Mouse (Mus musculus) limb, embryonic 14.5 days (tissue): ENCODE data around the gene Zcchc13. TPM values are rescaled to one million over a fixed set of nuclear protein-coding genes. Genes with fewer than 3 reads are reported as not detected.

Experiments used
- ATAC-seq: fragments of 200-750 bp; cut with Nextera tagmentation; 2 replicates; pipeline ENCODE4 v1.8.0; 2017; ENCODE audit warnings: low read depth, moderate number of reproducible peaks, moderate TSS enrichment; ENCODE audit not compliant: low FRiP score
- DNase-seq: peaks from one replicate; pipeline ENCODE4 v3.0.0-alpha.2; 2015; ENCODE audit warnings: low spot score
- H3K27ac ChIP-seq: fragments of 300-500 bp; sonication (generic); replicated peaks from 2 replicates; pipeline ENCODE4 v1.5.1; 2014; ENCODE audit warnings: low read depth, mild to moderate bottlenecking, low read length, moderate library complexity, mixed read lengths
- H3K27me3 ChIP-seq: fragments of 300-500 bp; sonication (generic); 2 replicates; pipeline ENCODE4 v1.6.1; 2014; ENCODE audit warnings: low read length, mixed read lengths; ENCODE audit not compliant: control insufficient read depth, insufficient read depth
- H3K36me3 ChIP-seq: fragments of 300-500 bp; sonication (generic); 2 replicates; pipeline ENCODE4 v1.6.1; 2014; ENCODE audit warnings: mild to moderate bottlenecking, low read length, moderate library complexity, mixed read lengths; ENCODE audit not compliant: control insufficient read depth, insufficient read depth
- H3K4me1 ChIP-seq: fragments of 300-500 bp; sonication (generic); 2 replicates; pipeline ENCODE4 v1.6.1; 2014; ENCODE audit warnings: antibody characterized with exemption, low read length, mixed read lengths; ENCODE audit not compliant: control insufficient read depth, insufficient read depth
- H3K4me2 ChIP-seq: fragments of 300-500 bp; sonication (generic); replicated peaks from 2 replicates; pipeline ENCODE4 v1.6.1; 2014; ENCODE audit warnings: low read depth, mild to moderate bottlenecking, low read length, moderate library complexity; ENCODE audit not compliant: severe bottlenecking
- H3K4me3 ChIP-seq: fragments of 300-500 bp; sonication (generic); replicated peaks from 2 replicates; pipeline ENCODE4 v1.5.1; 2014; ENCODE audit warnings: low read length
- H3K9ac ChIP-seq: fragments of 300-500 bp; sonication (generic); 2 replicates; pipeline ENCODE4 v1.6.1; 2014; ENCODE audit warnings: mild to moderate bottlenecking, low read depth, low read length, moderate library complexity; ENCODE audit not compliant: severe bottlenecking
- H3K9me3 ChIP-seq: fragments of 300-500 bp; sonication (generic); 2 replicates; pipeline ENCODE4 v1.6.1; 2016; ENCODE audit warnings: low read length; ENCODE audit not compliant: control insufficient read depth
- POLR2A ChIP-seq: fragments of 200-500 bp; IDR thresholded peaks from 2 replicates; pipeline ENCODE4 v1.8.0; 2012; ENCODE audit warnings: inconsistent platforms, mild to moderate bottlenecking, moderate library complexity, borderline replicate concordance; ENCODE audit not compliant: insufficient read depth, insufficient read length; ENCODE audit errors: extremely low read depth
- WGBS: fragments of 180-500 bp; shearing (Covaris S2); extraction: QIAGEN DNeasy Blood & Tissue Kit; methylation state at CpG from one replicate; pipeline ENCODE4 v1.1.7; 2014; 5-methylcytosine and 5-hydroxymethylcytosine counted together
- polyA plus RNA-seq, 2 experiments: library from polyadenylated mRNA; depleted of rRNA in 1 of 2; stranded (reverse) in 1 of 2; unstranded in 1 of 2; fragments of >200 nt; fragmentation: Nextera tagmentation in 1 of 2; extraction: Ambion mirVana in 1 of 2; gene quantifications; 2 replicates each; pipeline versions ENCODE4 v1.2.1 to v1.2.3; 2012 to 2014

The Zcchc13 gene
- polyA plus RNA-seq, 2 experiments, result not detected

GRCm38 (mm10) chrX:103616536-103617404 is 13.6 kb upstream of the Zcchc13 start:
- DNase-seq (peak; percentile 87), ATAC-seq (peak; percentile 93)
- Histone ChIP-seq H3K9ac (peak overlapping the region; percentile 58), H3K9me3 (no peaks in the 10 kb centered on the region), H3K27me3 (no peaks in the 10 kb centered on the region), H3K27ac (peak overlapping the region; percentile 92), H3K4me3 (peak overlapping the region; percentile 46), H3K4me2 (peak overlapping the region; percentile 62), H3K4me1 (peaks cover 2% of the 10 kb centered on the region; the same call in 1 of the 2 replicates), H3K36me3 (peaks cover 13% of the 10 kb centered on the region)
- WGBS, result under 1% methylated on average over 30 of the region's 50 CpGs
- TF ChIP-seq POLR2A, result peak; percentile 48; the same call in 1 of the 2 replicates

DNA sequence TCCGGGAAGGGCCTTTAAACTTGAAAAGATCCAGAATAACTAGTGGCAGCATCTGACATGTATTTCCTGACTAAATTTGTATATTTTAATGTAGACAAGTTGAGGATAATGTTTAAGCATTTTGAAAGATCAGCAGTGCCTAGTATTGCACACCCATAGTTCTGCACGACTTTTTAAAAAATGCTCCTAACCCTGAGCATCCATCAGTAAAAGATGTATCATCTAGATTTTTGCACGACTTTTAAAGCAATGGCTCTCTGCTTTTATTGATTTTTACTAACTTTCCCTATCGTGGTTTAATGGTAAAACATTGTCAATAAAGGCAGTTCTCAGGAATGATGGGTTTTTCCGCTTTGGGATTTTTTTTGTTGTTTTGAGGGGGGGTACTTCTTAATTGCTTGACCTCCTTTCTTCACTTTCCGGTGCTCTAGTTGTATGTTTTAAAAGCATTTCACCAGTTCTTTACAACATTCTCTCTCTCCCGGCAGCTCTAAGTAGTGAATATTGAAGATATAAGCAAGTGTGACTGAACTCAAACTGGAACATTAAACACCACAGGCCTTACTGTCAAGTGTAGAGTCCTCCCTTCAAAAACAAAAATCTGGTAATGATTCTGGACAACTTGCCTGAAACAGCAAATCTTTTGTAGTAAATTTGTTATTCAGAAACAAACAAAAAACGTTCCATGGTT is 12.8 kb upstream of the Zcchc13 start:
- peak overlapping the region; percentile 62 for H3K4me2 ChIP-seq
- ATAC-seq (no peak), DNase-seq (no peak)
- no peak for TF ChIP-seq POLR2A
- H3K27ac ChIP-seq, result peak overlapping the region; percentile 92
- WGBS, result 18% methylated on average over 8 of the region's 8 CpGs
- H3K36me3 ChIP-seq, result peaks cover 13% of the 10 kb centered on the region
- no peaks in the 10 kb centered on the region for H3K27me3 ChIP-seq
- H3K4me1 ChIP-seq, result peaks cover 2% of the 10 kb centered on the region; the same call in 1 of the 2 replicates
- H3K9me3 ChIP-seq, result no peaks in the 10 kb centered on the region
- H3K9ac ChIP-seq, result peak overlapping the region; percentile 58
- peak overlapping the region; percentile 46 for H3K4me3 ChIP-seq

DNA sequence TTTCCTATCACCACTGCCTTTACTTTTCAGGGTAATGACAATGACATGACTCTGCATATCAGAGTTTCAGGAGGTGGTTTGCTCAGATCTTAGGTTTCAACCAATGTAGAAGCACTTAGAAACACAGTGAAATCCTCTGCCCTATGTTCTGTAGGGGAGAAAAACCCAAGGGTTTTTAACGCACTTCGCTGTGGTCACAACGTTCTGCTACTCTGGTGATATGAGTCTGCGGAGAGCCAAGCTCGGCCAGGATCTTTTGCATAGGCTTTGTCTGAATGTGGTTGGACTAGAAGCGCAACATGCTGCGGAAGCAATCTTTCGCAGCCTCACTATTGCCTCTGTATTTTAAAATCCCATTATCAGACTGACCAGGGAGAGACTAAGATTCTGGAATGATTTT is 8.6 kb upstream of the Zcchc13 start:
- TF ChIP-seq POLR2A, result no peak
- ATAC-seq (peak; percentile 2; the same call in 1 of the 2 replicates), DNase-seq (no peak)
- Histone ChIP-seq H3K9ac (peak overlapping the region; percentile 71), H3K9me3 (no peaks in the 10 kb centered on the region), H3K36me3 (no peaks in the 10 kb centered on the region), H3K27me3 (no peaks in the 10 kb centered on the region), H3K4me1 (no peaks in the 10 kb centered on the region), H3K27ac (peak overlapping the region; percentile 93), H3K4me2 (peak overlapping the region; percentile 76), H3K4me3 (peak overlapping the region; percentile 43)
- WGBS, result 6% methylated on average over 8 of the region's 8 CpGs

DNA sequence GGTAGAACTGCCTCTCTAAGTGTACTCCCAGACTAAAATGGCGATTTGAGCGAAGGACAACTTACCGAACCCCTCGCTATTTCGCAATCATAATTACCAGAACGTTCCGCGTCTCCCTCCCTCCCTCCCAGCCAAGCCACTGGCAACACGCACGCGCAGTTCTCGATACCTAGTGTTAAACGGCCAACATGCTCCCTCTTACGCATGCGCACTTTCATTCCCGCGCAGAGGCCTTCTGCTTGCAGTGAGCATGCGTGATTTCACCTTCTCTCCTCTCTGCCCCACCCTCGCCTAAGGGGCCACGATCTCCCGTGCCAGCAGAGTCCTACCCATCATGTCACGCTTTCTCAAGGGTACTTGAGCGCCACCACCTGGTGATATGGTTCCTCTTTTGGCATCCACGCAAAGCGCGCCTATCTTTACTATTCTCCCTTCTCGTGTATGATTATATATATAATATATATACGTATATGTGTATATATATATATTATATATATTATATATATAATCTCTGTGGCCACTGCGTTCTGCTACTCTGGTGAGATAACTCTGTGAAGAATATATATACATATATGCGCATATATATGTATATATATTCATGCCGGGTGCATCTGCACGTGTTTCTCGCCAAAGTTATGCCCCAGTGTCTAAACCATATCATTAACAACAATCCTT is 8.0 kb upstream of the Zcchc13 start:
- Histone ChIP-seq H3K9ac (peak overlapping the region; percentile 71), H3K4me3 (peak overlapping the region; percentile 48), H3K27me3 (no peaks in the 10 kb centered on the region), H3K9me3 (no peaks in the 10 kb centered on the region), H3K4me2 (peak overlapping the region; percentile 76), H3K4me1 (no peaks in the 10 kb centered on the region), H3K27ac (peak overlapping the region; percentile 93), H3K36me3 (no peaks in the 10 kb centered on the region)
- DNase-seq, result peak; percentile 99
- under 1% methylated on average over 33 of the region's 33 CpGs for WGBS
- ATAC-seq, result peak; percentile 95
- TF ChIP-seq POLR2A, result peak; percentile 65; the same call in 1 of the 2 replicates

GRCm38 (mm10) chrX:103622935-103623280 is 7.5 kb upstream of the Zcchc13 start:
- peak; percentile 7 for DNase-seq
- Histone ChIP-seq H3K27ac (peak overlapping the region; percentile 58; the same call in 1 of the 2 replicates), H3K36me3 (no peaks in the 10 kb centered on the region), H3K4me1 (no peaks in the 10 kb centered on the region), H3K4me3 (peak overlapping the region; percentile 48), H3K9me3 (no peaks in the 10 kb centered on the region), H3K4me2 (peak overlapping the region; percentile 76), H3K9ac (peak overlapping the region; percentile 62), H3K27me3 (no peaks in the 10 kb centered on the region)
- ATAC-seq, result no peak
- 3% methylated on average over 13 of the region's 13 CpGs for WGBS
- no peak for TF ChIP-seq POLR2A
